Mouse (Mus musculus): ENCODE results near the gene Mrpl58. TPM values are rescaled to one million over a fixed set of nuclear protein-coding genes. Genes with fewer than 3 reads are reported as not detected.
"Not testable (repeated sequence)": the region's sequence is repeated elsewhere in the genome, so short reads cannot be mapped to it uniquely, and the experiment has no call there.

Mrpl58 gene
- total RNA-seq, 1 experiment from 2014 or later = 153 TPM

DNA sequence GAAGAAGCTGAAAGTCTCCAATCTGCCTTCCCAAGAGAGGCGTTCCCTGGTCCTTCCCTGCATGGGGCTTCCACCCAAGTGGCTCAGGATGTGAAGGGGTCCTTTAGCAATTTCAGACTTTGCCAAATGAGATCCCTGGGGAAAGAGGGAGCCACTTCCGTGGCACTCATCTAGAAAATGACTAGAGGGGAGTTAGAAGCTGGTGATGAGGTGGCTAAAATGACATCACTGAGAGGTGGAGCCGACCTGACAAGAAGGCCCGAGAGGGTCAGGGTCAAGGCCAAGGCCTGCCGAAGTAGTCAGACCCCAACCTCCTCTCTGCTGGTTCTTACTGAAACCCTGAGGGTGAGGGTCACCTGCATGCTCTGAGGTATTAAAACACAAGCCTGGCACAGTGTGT lies 20.7 kb upstream of the Mrpl58 start:
- no peak for DNase-seq

DNA sequence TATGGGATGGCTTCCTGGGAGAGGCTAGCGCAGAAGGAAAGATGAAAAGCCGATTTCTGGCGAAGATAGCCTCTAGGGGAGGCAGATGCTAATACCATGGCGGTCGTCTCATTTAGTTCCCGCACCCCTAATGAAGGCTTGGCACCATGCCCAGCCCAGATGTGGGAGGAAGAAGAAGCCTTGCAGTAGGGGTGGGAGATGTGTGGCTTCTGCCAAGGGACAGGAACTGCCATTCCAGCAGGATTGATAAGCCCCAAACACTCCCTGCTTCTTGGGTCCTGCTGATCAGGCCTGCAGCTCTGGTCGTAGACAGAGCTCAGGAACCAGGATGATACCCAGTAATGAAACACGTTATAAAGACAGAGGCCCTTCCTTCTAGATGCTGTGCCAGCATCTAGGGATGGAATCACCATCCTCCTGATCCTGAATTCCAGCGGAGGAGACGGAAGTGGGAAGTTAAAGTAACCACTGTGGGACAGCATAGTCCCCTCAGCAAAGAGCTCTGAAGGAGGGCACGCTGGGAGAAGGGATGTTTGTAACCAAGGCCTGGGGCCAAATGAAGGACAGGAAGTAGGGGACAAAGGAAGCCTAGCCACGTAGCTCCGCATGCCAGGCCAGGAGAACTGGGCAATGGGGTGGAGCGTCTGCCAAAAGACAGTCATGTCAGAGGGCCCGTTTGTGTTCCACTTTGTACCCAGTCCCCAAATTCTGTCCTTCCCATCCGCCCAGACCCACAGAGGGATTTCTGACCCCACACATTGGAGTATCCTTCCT lies 19.7 kb upstream of the Mrpl58 start:
- no peak for DNase-seq

DNA sequence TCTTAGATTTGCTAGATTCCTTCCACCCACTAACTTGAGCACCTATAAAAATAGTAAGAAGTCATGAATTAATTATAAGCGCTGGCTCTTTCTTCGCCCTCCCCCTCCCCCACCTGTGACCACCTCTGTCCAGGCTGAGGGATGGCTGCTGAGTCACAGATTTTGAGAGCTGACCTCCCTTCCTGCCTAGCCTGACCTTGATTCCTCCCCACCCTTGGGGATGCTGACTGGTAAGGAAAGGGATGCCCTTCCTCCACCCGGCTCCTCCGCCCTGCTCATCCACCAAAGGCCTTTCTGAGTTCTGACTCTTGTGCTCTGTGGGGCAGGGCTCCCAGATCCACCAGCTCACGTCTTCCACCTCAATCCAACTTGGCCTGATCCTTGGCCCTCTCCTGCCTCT lies 19.0 kb upstream of the Mrpl58 start:
- DNase-seq = peak; percentile 67

DNA sequence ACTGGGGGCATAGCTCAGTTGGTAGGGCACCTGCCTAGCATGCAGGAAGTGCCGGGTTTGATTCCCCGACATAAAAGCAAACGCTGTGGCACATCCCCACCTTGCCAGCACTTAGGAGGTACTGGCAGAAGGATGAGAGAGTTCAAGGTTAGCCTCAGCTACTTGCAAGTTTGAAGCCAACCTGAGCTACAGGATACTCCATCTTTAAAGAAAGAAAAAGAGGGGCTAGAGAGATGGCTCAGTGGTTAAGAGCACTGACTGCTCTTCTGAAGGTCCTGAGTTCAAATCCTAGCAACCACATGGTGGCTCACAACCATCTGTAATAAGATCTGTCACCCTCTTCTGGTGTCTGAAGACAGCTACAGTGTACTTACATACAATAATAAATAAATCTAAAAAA lies 16.7 kb upstream of the Mrpl58 start:
- not testable (repeated sequence) for DNase-seq

DNA sequence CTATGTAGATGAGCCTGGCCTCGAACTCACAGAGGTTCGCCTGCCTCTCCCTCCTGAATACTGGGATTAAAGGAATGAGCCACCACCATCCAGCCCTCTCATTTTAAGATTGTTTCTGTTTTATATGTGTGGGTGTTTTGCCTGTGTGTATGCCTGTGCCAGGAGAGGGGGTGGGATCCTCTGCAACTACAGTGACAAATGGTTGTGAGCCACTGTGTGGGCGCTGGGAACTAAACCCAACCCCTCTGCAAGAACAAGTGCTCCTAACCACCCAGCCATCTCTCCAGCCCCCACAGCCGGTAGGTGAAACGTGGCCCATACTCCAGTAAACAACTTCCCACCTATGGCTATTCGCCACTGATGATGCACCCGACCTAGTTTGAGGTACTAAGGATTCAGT lies 12.2 kb upstream of the Mrpl58 start:
- DNase-seq = no peak

DNA sequence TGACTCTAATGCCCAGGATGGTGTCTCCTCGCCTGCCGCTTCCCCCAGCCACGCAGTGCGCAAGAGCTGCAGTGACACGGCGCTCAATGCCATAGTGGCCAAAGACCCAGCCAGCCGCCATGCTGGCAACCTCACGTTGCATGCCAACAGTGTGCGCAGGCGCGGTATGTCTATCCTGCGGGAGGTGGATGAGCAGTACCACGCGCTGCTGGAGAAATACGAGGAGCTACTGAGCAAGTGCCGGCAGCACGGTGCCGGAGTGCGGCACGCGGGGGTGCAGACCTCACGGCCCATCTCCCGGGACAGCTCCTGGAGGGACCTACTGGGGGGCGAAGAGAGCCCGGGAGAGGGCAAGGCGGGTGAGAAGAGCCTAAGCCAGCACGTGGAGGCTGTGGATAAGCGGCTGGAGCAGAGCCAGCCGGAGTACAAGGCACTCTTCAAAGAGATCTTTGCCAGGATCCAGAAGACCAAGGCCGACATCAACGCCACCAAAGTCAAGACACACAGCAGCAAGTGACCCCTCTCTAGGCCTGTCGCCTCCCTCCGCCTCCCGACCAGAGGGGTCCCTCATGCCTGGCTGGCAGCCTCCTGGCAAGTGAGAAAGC lies 9.7 kb upstream of the Mrpl58 start:
- DNase-seq = no peak

DNA sequence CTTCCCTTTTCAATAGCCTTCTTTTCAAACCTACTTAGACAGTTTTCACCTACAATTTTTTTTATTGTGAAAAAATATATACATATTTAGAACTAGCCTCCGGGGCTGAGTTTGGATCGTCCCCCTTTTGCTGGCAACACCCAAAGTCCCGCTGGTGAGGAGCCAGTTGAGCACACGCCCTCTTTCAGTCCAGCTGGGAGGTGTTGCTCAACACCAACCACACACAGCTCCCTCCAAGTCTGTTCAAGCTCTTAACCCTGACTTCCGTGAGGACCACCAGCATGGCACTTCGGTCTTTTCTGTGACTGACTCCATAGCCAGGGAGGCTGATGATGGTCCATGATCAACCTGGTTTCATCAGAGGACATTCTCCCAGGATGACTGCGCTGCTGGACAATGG lies 5.5 kb upstream of the Mrpl58 start:
- DNase-seq = no peak

DNA sequence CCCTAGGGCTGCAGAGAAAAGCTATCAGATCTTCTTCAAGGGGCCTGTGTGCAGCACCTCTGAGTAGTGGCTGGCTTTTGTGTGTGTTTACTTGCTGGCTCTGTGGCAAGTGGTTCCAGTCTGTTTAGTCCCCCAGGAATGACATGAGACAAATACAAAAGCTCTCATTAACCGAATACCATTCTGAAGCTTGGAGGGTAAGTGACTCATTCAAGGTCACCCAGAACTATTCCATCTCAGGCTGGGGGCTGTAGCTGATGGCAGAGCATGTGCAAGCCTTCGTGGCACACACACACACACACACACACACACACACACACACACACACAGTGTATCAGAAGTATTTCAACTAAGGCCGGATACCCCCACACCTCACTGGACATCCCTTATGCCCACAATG lies 3.4 kb upstream of the Mrpl58 start:
- no peak for DNase-seq

DNA sequence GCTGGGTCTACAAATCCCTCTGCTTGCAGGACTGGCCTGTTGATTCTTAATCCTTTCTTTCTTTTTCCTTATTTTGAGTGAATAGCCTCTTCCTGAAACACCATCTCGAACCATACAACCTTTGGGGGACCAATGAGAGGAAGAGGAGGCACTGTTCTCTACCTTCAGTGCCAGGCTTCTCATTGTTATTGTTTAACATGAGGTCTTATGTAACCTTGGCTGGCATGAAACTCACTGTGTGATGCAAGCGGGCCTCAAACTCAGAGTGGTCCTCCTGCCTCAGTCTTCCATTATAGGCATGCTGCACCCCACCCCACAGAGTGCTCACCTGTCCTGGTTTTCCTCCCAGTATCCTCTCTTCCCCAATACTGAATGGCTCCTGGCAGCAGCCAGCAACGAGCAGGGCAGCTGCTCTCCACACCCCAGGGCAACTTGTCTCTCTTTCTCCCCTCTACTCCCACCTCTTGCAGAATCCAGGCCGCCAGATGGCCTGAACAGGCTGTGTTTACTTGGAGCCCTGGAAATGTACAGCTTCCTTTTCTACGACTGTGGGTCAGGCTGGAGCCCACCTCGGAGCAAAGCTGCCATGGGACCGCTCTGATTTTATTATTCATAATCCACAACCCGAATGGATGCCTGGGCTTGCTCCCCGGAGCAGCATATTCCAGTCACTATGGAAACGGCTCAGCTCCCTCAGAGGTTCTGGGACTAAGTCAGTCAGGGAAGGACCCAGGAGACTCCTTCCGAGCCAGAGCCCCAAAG lies 2.7 kb upstream of the Mrpl58 start:
- DNase-seq = no peak

DNA sequence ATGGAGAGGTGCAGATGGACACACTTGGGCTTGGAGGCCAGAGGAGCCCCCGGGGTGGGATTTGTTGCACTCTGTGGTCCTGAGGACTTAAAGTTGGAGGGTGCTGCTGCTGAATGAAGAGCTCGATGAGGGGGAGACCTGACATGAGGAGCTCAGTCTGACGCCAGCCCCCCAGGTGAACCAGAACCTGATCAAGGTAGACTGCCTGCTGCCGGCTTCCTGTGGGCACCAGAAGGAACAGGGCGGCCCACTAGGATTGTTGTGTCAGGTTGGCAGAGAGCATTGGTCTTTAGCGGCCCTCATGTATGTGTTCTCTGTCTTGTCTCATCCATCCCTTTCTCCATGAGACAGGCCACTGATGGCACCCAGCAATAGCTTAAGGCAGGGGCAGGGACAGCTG lies 2.2 kb downstream of the Mrpl58 start:
- no peak for DNase-seq

DNA sequence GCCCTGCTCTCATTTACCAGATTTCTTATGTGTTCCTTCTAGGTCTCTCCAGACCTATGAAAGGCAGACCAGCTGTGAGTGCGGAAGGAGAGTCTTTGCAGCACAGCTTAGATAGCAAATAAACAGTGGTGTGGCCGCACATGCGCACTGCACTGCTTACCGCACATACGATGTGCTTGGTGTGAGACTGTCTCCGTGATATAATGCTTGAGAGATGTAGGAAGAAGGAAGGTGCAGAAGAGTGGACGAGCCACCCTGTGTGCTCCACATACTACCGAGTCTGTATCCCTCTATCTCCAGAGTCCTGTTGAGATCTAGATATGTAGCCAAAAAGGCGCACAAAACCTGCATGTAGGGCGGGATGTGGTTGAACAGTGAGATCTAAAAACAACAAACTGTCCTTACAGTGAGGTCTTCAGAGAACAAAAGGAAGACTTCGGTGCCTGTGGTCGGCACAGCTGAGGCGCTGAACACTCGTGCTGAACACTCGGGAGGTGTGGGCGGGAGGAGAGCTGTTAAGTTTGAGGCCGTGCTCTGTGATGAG lies 3.4 kb downstream of the Mrpl58 start:
- DNase-seq = no peak

DNA sequence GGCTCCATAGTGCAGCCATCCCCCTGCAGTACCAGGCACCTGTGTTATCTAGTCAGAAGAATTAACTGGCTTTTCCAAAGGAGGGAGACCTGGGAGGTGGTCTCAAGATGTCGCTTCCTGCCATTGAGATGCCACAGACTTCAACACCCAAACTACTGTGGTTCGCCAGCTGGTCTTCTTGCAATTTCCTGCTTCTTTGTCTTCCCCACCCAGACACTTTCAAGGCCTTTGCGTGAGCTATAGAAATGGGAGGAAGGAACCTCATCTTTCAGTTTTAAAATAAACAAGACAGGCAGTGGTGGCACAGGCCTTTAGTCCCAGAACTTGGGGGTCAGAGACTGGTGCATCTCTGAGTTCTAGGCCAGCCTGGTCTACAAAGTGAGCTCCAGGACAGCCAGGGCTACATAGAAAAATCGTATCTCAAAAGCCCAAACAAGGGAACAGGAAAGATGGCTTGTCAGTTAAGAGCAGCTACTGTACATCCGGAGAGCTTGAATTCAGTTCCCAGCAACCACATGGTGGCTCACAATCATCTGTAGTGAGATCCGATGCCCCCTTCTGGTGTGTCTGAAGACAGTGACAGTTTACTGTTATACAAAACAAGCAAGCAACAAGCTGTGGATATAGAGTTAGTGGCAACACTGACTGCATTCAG lies 4.8 kb downstream of the Mrpl58 start:
- DNase-seq = no peak

DNA sequence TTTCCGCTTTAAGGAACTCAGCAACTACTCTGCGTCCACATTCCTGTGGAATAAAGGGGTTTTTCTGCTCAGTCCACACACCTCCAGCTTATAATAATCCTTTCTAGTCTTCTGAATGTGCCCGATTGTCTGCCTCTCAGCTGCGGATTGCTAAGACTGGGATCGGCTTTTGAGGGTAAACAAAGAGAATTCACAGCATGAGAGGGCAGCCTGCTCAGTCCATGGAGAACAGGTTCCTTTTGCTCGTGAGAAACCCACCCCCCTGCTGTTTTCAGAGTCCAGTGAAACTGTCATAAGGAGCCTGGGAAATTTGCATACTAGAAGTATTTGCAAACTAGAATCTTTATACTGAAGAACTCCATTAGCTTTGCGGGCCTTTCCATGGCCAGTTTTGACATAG lies 6.0 kb downstream of the Mrpl58 start:
- no peak for DNase-seq

DNA sequence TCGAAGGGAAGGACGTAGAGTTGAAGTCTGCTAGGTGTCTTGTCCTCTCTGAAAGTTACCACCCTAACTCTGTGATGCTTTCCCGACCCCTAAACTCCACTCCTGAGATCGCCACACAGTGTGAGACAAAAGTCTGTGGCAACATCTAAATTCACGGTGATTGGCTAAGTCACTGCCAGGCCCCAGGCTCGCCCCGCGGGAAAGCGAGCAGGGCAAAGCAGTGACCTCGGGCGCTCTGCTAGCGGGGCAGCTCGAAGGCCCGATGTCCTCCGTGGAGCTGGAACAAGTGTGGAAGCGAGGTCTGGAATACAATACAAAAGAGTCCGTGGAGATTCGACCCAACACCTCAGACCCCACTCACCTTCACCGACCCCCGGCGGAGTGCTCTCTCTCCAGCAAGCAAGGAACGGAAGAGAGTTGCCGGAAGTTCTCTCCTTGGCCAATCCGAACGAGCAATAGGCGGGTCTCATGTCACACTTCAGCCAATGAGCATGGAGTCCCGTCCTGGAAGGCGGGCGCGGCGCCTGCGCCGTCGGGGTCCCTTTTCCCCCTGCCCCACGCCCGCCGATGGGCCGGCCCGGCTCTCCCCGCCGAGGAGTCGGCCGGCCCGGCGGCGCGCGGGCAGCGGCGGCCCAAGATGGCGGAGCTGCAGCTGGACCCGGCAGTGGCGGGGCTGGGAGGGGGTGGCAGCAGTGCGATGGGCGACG lies 16.1 kb downstream of the Mrpl58 start, which contains the start of the genes Atp5h and Kctd2:
Gene Atp5h (minus strand): TSS at position 432 of the 707 bp plus-strand sequence.
Gene Kctd2 (plus strand): TSS at position 598 of the 707 bp plus-strand sequence.
- peak; percentile 95 for DNase-seq

DNA sequence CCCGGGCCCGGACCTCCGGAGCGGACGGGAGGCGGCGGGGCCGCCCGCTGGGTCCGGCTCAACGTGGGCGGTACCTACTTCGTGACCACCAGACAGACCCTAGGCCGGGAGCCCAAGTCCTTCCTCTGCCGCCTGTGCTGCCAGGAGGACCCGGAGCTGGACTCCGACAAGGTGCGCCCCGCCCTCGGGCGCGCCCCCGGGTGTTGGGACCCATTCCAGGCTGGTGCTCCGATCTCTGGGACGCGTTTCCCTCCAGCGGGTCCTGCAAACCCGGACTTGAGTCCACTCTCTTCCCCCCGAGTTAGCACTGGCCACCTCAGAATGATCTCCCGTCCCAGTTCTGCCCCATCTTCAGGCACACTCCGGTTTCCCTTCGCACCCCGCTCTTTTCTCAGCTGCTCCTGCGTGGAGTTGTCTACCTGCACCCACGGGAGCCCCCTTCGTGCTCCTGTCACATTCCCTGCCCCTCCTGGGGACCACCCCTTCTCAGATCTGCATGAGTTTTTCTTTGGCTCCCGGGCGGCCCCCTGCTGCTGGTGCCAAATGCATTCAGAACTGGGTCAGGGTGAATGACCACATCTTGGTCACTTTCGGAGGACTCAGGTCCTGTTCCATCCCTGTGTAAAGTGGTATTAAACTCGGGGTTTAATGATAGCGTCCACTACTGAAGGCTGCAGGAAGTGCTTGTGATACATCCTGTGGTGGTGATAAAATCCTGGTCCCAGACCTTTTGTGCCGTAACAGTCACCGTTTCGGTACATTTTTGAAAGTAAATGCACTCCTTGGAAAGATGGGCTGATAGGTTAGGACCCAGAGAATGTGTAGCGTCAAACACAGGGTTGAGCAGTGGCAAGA lies 17.0 kb downstream of the Mrpl58 start:
- DNase-seq = peak; percentile 67

DNA sequence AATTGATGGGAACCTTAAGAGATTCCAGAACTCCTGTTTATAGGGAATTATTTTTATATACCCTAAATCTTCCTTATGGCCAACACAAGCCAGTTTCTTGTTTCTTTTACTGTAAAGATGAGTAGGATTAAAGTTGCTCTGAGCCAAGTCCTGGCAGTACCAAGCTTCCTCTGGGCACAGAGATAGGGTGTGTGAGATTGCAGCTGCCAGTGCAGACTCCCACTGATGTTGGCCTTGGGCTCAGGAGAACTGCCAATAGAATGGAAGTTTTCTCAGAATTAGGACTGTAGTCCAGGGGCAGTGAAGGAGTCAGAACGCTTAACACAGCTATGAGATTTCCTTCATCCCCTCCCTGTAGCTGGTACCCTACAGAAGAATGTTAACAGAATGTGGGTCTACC lies 17.8 kb downstream of the Mrpl58 start:
- DNase-seq = no peak

DNA sequence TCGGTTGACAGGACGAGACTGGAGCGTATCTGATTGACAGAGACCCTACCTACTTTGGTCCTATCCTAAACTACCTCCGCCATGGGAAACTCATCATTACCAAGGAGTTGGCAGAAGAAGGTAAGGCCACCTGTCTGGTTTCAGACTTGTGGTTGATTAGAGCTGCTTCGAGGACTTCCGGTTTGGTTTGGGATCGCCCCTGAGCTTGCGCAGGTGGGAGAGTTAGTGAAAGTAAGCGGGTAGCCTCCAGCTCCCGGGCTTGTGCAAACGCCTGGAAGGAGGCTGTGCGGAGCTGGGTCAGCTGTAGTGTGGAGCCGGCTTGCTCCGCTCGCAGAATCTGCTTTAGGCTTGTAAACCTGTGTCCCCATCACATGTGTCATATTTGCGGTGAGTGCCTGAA lies 18.4 kb downstream of the Mrpl58 start:
- no peak for DNase-seq

DNA sequence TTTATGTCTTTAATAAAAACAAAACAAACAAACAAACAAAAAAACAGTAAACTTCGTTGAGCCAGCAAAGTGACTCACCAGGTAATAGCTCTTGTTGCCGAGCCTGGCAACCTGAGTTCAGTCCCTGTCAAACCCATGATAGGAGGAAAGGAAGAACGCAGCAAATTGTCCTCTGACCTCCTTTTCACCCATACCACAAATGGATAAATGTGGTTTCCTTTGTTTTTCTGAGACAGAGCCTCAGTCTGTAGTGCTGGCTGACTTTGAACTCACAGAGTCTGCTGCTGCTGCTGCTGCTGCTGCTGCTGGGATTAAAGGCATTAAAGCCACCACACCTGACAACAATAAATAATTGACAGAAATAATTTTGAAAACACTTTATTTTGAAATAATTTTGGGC lies 19.5 kb downstream of the Mrpl58 start:
- no peak for DNase-seq

DNA sequence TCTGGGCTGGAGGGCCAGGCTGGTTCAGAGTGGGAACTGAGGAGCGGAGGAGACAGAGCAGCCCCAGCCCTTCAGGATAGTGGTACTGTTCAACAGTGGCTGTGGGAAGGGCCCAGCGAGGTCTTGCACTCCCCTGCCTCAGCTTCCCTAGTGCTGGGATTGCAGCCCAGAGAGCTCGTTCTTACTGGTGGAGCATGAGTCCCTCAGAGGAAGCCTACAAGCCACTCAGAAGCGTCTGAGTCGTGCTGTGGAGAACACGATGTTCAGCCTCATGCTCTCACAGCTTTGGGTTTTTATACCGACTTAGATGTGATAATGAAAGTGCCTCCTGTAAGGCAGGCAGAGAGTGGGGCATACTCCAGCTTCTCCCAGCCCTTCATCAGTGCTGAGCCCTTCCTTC lies 21.1 kb downstream of the Mrpl58 start:
- no peak for DNase-seq

DNA sequence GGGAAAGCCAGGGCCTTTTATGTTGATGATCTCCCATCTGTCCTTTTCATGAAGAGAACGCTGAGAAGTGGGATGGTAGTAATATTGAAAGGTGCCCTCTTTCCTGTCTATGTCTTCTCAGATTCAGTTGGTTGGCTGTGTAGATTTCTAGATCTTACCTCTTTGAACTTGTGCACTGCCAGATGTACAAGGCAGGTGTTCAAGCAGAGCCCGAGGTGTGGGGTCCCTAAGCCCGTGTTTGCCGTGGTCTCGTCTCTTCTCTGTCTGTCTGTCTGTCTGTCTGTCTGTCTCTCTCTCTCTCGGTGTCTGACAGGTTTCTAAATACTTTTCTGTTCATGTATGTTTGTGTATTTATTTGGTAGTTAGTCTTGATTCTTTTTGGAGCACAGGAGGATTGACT lies 22.1 kb downstream of the Mrpl58 start:
- no peak for DNase-seq

Measured in adrenal gland, postnatal 25 days (tissue).